Mouse (Mus musculus) heart, embryonic 10.5 days (tissue): ENCODE results near the gene Herpud2. TPM values are rescaled to one million over a fixed set of nuclear protein-coding genes. Genes with fewer than 3 reads are reported as not detected.
A peak's percentile ranks its signal among the peaks of the same experiment; 100 is the strongest.
"Not testable (repeated sequence)": the region's sequence is repeated elsewhere in the genome, so short reads cannot be mapped to it uniquely, and the experiment has no call there.

Experiments
- DNase-seq: peaks from one replicate; pipeline ENCODE4 v3.0.0-alpha.2; 2017; ENCODE audit warnings: low spot score
- H3K27ac ChIP-seq: fragments of 300-500 bp; sonication (generic); 2 replicates; pipeline ENCODE4 v1.5.1; 2016; ENCODE audit warnings: mild to moderate bottlenecking
- H3K27me3 ChIP-seq: fragments of 300-500 bp; sonication (generic); 2 replicates; pipeline ENCODE4 v1.6.1; 2016; ENCODE audit warnings: mild to moderate bottlenecking; ENCODE audit not compliant: poor library complexity, insufficient read depth, severe bottlenecking
- H3K36me3 ChIP-seq: fragments of 300-500 bp; sonication (generic); 2 replicates; pipeline ENCODE4 v1.6.1; 2016; ENCODE audit warnings: mild to moderate bottlenecking, moderate library complexity
- H3K4me1 ChIP-seq: fragments of 300-500 bp; sonication (generic); 2 replicates; pipeline ENCODE4 v1.6.1; 2016; ENCODE audit warnings: mild to moderate bottlenecking
- H3K4me3 ChIP-seq: fragments of 300-500 bp; sonication (generic); 2 replicates; pipeline ENCODE4 v1.5.1; 2016; ENCODE audit warnings: mild to moderate bottlenecking, moderate library complexity
- H3K9me3 ChIP-seq: fragments of 300-500 bp; sonication (generic); 2 replicates; pipeline ENCODE4 v1.6.1; 2016; ENCODE audit warnings: mild to moderate bottlenecking, moderate library complexity
- WGBS: fragments of 180-500 bp; shearing (Covaris S2); methylation state at CpG from one replicate; pipeline ENCODE4 v1.1.7; 2016; 5-methylcytosine and 5-hydroxymethylcytosine counted together
- polyA plus RNA-seq: library from polyadenylated mRNA; unstranded; fragments of >200 nt; fragmentation: Nextera tagmentation; extraction: Ambion mirVana; gene quantifications from 2 replicates; pipeline ENCODE4 v1.2.1, GENCODE M21; 2016

Herpud2 gene
- polyA plus RNA-seq, 1 experiment from 2014 or later = 25.6 TPM

GRCm38 (mm10) chr9:25140330-25140729 lies 11.3 kb downstream of the Herpud2 start:
- 63% methylated on average over 1 of the region's 1 CpGs for WGBS
- H3K4me1 ChIP-seq = peaks cover 3% of the 10 kb centered on the region; the same call in 1 of the 2 replicates
- H3K4me3 ChIP-seq = no peak overlapping the region
- H3K36me3 ChIP-seq = no peaks in the 10 kb centered on the region
- H3K9me3 ChIP-seq = no peaks in the 10 kb centered on the region
- H3K27ac ChIP-seq = no peak overlapping the region
- H3K27me3 ChIP-seq = no peaks in the 10 kb centered on the region
- DNase-seq = no peak

DNA sequence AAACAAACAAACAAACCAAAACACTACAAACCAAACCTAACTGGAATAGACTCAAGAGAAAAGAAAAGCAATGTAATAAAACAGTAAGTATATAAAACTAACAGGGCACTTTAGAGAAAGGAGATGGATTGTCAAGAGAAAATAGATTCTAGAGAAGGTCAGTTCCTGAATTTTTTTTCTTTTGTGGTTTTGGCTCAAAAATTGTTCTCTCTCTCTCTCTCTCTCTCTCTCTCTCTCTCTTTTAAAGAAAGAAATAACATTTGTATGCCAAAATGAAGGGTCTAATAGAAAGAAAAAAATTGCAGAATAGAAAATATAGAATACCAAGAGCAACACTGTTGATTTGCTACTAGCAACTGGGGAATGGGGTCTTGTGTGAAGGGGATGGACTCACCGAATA lies 12.7 kb downstream of the Herpud2 start:
- Histone ChIP-seq H3K4me3 (no peak overlapping the region), H3K9me3 (no peaks in the 10 kb centered on the region), H3K27me3 (no peaks in the 10 kb centered on the region), H3K36me3 (no peaks in the 10 kb centered on the region), H3K27ac (no peak overlapping the region), H3K4me1 (peaks cover 3% of the 10 kb centered on the region; the same call in 1 of the 2 replicates)
- 98% methylated on average over 1 of the region's 1 CpGs for WGBS
- no peak for DNase-seq

- no peak for DNase-seq
- no peak overlapping the region for H3K27ac ChIP-seq
- 70% methylated on average over 4 of the region's 4 CpGs for WGBS
- peaks cover 9% of the 10 kb centered on the region; the same call in 1 of the 2 replicates for H3K36me3 ChIP-seq
- no peaks in the 10 kb centered on the region for H3K27me3 ChIP-seq
- no peaks in the 10 kb centered on the region for H3K9me3 ChIP-seq
- no peak overlapping the region for H3K4me3 ChIP-seq
- H3K4me1 ChIP-seq = no peaks in the 10 kb centered on the region
Measured at GRCm38 (mm10) chr9:25132920-25133319, 18.7 kb downstream of the Herpud2 start.

- Histone ChIP-seq H3K27ac (no peak overlapping the region), H3K4me1 (no peaks in the 10 kb centered on the region), H3K9me3 (no peaks in the 10 kb centered on the region), H3K4me3 (no peak overlapping the region), H3K36me3 (peaks cover 9% of the 10 kb centered on the region; the same call in 1 of the 2 replicates), H3K27me3 (no peaks in the 10 kb centered on the region)
- DNase-seq = no peak
Measured at GRCm38 (mm10) chr9:25132253-25132652, 19.4 kb downstream of the Herpud2 start.

- no peak overlapping the region for H3K4me3 ChIP-seq
- H3K27ac ChIP-seq = no peak overlapping the region
- peaks cover 31% of the 10 kb centered on the region for H3K36me3 ChIP-seq
- H3K9me3 ChIP-seq = no peaks in the 10 kb centered on the region
- no peaks in the 10 kb centered on the region for H3K27me3 ChIP-seq
- DNase-seq = no peak
- 73% methylated on average over 2 of the region's 2 CpGs for WGBS
- H3K4me1 ChIP-seq = no peaks in the 10 kb centered on the region
Measured at GRCm38 (mm10) chr9:25124048-25124447, 27.6 kb downstream of the Herpud2 start.

DNA sequence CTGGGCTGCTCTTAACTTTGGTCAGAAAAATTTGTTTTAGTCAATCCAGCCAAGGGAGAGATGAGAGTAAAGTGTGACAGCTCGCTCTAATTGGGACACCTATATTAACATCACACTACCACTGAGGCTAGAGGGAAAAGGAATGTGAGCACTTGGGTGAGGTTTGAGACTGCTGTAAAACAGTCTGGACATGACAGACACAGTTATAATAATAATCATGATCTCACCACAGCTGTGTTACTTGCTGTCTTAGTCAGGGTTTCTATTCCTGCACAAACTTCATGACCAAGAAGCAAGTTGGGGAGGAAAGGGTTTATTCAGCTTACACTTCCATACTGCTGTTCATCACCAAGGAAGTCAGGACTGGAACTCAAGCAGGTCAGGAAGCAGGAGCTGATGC lies 28.0 kb downstream of the Herpud2 start:
- not testable (repeated sequence) for H3K27ac ChIP-seq, H3K4me1 ChIP-seq, H3K9me3 ChIP-seq, H3K27me3 ChIP-seq, DNase-seq, H3K4me3 ChIP-seq
- H3K36me3 ChIP-seq = peaks cover 31% of the 10 kb centered on the region
- 90% methylated on average over 1 of the region's 1 CpGs for WGBS

DNA sequence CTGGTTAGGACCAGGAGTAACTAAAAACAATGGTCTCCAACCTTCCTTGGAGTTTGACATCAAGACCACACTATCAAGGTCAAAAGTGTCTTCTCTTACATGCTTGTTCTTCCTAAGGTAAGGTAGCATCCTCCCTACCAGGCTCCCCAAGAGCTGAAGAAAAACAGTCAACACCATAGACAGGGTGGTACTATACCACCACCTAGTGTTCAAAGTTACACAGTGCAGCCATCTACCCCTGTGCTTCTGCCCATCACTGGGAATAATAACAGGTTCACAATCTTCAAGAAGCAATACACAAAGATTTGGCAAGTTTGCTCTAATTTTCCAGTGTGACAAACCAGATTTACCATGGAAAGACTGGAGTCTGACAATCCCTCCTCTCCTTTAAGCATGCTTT lies 47.0 kb downstream of the Herpud2 start:
- H3K36me3 ChIP-seq = peaks cover 27% of the 10 kb centered on the region

DNA sequence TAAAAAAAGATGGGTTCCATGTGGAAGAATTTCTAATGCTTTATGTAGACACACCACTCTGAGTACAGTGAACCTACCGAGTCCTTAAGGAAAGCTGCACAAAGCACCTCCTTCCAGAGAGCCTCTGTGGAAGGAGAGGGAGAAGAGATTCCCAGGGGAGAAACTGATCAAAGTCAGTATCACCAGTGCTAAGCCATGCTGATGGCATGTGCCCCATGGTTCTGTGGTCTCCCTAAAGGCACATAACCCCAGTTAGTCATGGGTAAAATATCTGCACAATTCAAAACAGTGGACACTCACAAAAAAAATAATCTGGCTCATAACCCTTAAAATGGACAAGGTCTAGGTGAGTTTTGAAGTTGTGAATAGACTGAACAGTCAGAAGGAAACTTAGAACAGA lies 48.7 kb downstream of the Herpud2 start:
- no peak for DNase-seq
- Histone ChIP-seq H3K27me3 (no peaks in the 10 kb centered on the region), H3K9me3 (no peaks in the 10 kb centered on the region), H3K4me3 (no peak overlapping the region), H3K27ac (no peak overlapping the region), H3K4me1 (no peaks in the 10 kb centered on the region), H3K36me3 (peaks cover 22% of the 10 kb centered on the region)
- 93% methylated on average over 1 of the region's 1 CpGs for WGBS

More for the DNA sequence above, 47.0 kb downstream of the Herpud2 start:
- H3K4me1 ChIP-seq = no peaks in the 10 kb centered on the region
- DNase-seq = no peak
- H3K4me3 ChIP-seq = no peak overlapping the region
- H3K9me3 ChIP-seq = no peaks in the 10 kb centered on the region
- H3K27ac ChIP-seq = no peak overlapping the region
- H3K27me3 ChIP-seq = no peaks in the 10 kb centered on the region

- H3K9me3 ChIP-seq = no peaks in the 10 kb centered on the region
- WGBS = 73% methylated on average over 1 of the region's 1 CpGs
- H3K27ac ChIP-seq = peak overlapping the region; percentile 9; the same call in 1 of the 2 replicates
- H3K4me1 ChIP-seq = peaks cover 8% of the 10 kb centered on the region
- no peaks in the 10 kb centered on the region for H3K36me3 ChIP-seq
- no peak for DNase-seq
- no peaks in the 10 kb centered on the region for H3K27me3 ChIP-seq
- H3K4me3 ChIP-seq = no peak overlapping the region
Measured at GRCm38 (mm10) chr9:25090853-25091252, 60.8 kb downstream of the Herpud2 start.

DNA sequence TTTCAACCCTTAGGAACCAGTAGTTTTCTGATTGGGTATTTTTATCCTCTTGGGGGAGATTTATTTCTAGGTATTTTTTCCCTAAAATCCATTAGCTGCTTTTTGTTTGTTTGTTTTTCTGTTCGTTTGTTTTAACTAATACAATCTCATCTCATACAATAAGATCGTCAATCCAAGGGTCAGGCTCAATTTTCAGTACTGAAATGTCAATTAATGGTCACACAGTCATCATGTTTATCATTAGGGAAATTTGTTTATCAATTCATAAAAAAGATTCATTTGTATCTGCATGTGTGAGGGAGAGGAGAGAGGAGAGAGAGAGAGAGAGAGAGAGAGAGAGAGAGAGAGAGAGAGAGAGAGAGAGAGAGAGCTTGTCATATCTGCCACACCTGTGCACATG lies 62.5 kb downstream of the Herpud2 start, which contains the start of gene Gm10181:
Gene Gm10181, plus strand, starts transcription at position 301 of the 400 bp plus-strand sequence.
- Histone ChIP-seq H3K27ac (no peak within 1 kb of the TSS), H3K27me3 (no peaks in the 10 kb centered on the region), H3K4me1 (peaks cover 8% of the 10 kb centered on the region), H3K4me3 (no peak within 1 kb of the TSS), H3K9me3 (no peaks in the 10 kb centered on the region), H3K36me3 (no peaks in the 10 kb centered on the region)
- no peak for DNase-seq
- 73% methylated on average over 2 of the region's 2 CpGs for WGBS

- Histone ChIP-seq H3K36me3 (no peaks in the 10 kb centered on the region), H3K27me3 (no peaks in the 10 kb centered on the region), H3K27ac (no peak overlapping the region), H3K4me1 (peaks cover 27% of the 10 kb centered on the region), H3K9me3 (no peaks in the 10 kb centered on the region), H3K4me3 (no peak overlapping the region)
- WGBS = 63% methylated on average over 1 of the region's 1 CpGs
- DNase-seq = no peak
Measured at GRCm38 (mm10) chr9:25076505-25076904, 75.1 kb downstream of the Herpud2 start.

DNA sequence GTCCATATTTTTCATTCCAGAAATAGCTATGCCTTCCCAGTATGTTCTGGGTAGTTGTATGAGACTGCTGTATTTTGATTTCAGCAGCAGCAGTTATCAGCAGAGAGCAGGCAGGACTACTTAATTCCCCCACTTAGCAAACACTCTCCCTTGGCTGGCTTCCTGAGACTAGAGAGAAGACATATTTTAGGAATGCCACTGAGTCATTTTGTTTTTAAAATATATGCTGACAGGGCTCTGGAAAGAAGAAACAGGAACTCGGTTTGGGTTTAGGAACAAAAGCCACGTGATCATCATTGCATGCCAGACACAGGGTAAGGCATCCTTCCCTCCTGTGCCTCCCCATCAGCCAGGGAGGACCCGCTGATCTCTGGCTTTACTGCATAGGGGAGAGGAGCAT lies 75.6 kb downstream of the Herpud2 start:
- no peak for DNase-seq
- H3K36me3 ChIP-seq = no peaks in the 10 kb centered on the region
- WGBS = 47% methylated on average over 3 of the region's 3 CpGs
- H3K4me1 ChIP-seq = peaks cover 27% of the 10 kb centered on the region
- no peaks in the 10 kb centered on the region for H3K9me3 ChIP-seq
- H3K27me3 ChIP-seq = no peaks in the 10 kb centered on the region
- peak overlapping the region; percentile 64 for H3K27ac ChIP-seq
- no peak overlapping the region for H3K4me3 ChIP-seq

GRCm38 (mm10) chr9:25072666-25073065 lies 79.0 kb downstream of the Herpud2 start:
- peaks cover 27% of the 10 kb centered on the region for H3K4me1 ChIP-seq
- no peaks in the 10 kb centered on the region for H3K9me3 ChIP-seq
- no peak overlapping the region for H3K4me3 ChIP-seq
- H3K27me3 ChIP-seq = no peaks in the 10 kb centered on the region
- no peak overlapping the region for H3K27ac ChIP-seq
- no peaks in the 10 kb centered on the region for H3K36me3 ChIP-seq
- WGBS = 88% methylated on average over 1 of the region's 1 CpGs
- no peak for DNase-seq

GRCm38 (mm10) chr9:25058726-25059125 lies 92.9 kb downstream of the Herpud2 start:
- Histone ChIP-seq H3K4me3 (no peak overlapping the region), H3K27ac (no peak overlapping the region), H3K27me3 (no peaks in the 10 kb centered on the region), H3K36me3 (no peaks in the 10 kb centered on the region), H3K9me3 (no peaks in the 10 kb centered on the region), H3K4me1 (peaks cover 9% of the 10 kb centered on the region)
- 41% methylated on average over 2 of the region's 3 CpGs for WGBS
- peak; percentile 48 for DNase-seq
